Mouse (Mus musculus): ENCODE measurements at regions not wholly inside any gene's neighbourhood (a gene's known extent, or its start where the extent isn't known, plus 50 kb on each side); places are given as distances from the start of the nearest gene placed in this dataset.

- DNase-seq (ENCODE audit: low spot score in 2 of 2) = peak in 1 of 2 experiments; percentile 44
Measured at GRCm38 (mm10) chr17:89592826-89593225, 317.4 kb downstream of the Gm10184 start.

- DNase-seq (ENCODE audit: low spot score in 2 of 2) = no peak
Measured at GRCm38 (mm10) chr17:89559506-89559905, 350.7 kb downstream of the Gm10184 start.

GRCm38 (mm10) chr17:89554754-89555153 lies 354.3 kb upstream of the Fshr start:
- peak in 1 of 2 experiments; percentile 9 for DNase-seq (ENCODE audit: low spot score in 2 of 2)

- DNase-seq (ENCODE audit: low spot score in 2 of 2) = no peak
Measured at GRCm38 (mm10) chr17:89553597-89553996, 353.1 kb upstream of the Fshr start.

- DNase-seq (ENCODE audit: low spot score in 2 of 2) = no peak
Measured at GRCm38 (mm10) chr17:89550758-89551157, 350.3 kb upstream of the Fshr start.

GRCm38 (mm10) chr17:89521912-89522311 lies 321.4 kb upstream of the Fshr start:
- no peak for DNase-seq (ENCODE audit: low spot score in 2 of 2)

GRCm38 (mm10) chr17:89519413-89519812 lies 318.9 kb upstream of the Fshr start:
- DNase-seq (ENCODE audit: low spot score in 2 of 2) = no peak

GRCm38 (mm10) chr17:89505288-89505687 lies 304.8 kb upstream of the Fshr start:
- DNase-seq (ENCODE audit: low spot score in 2 of 2) = no peak

- DNase-seq (ENCODE audit: low spot score in 2 of 2) = no peak
Measured at GRCm38 (mm10) chr17:89493547-89493946, 293.1 kb upstream of the Fshr start.

- DNase-seq (ENCODE audit: low spot score in 2 of 2) = no peak
Measured at GRCm38 (mm10) chr17:89466486-89466885, 266.0 kb upstream of the Fshr start.

- no peak for DNase-seq (ENCODE audit: low spot score in 2 of 2)
Measured at GRCm38 (mm10) chr17:89465883-89466282, 265.4 kb upstream of the Fshr start.

- no peak for DNase-seq (ENCODE audit: low spot score in 2 of 2)
Measured at GRCm38 (mm10) chr17:89460438-89460837, 260.0 kb upstream of the Fshr start.

GRCm38 (mm10) chr17:89454301-89454700 lies 253.8 kb upstream of the Fshr start:
- DNase-seq (ENCODE audit: low spot score in 2 of 2) = no peak

- no peak for DNase-seq (ENCODE audit: low spot score in 2 of 2)
Measured at GRCm38 (mm10) chr17:89450724-89451123, 250.2 kb upstream of the Fshr start.

- DNase-seq (ENCODE audit: low spot score in 2 of 2) = no peak
Measured at GRCm38 (mm10) chr17:89449391-89449790, 248.9 kb upstream of the Fshr start.

GRCm38 (mm10) chr17:89434288-89434687 lies 233.8 kb upstream of the Fshr start:
- no peak for DNase-seq (ENCODE audit: low spot score in 2 of 2)

- DNase-seq (ENCODE audit: low spot score in 2 of 2) = peak in 1 of 2 experiments; percentile 3
Measured at GRCm38 (mm10) chr17:89410026-89410425, 209.6 kb upstream of the Fshr start.

GRCm38 (mm10) chr17:89405589-89405988 lies 205.1 kb upstream of the Fshr start:
- no peak for DNase-seq (ENCODE audit: low spot score in 2 of 2)

- peak in 1 of 2 experiments; percentile 16 for DNase-seq (ENCODE audit: low spot score in 2 of 2)
Measured at GRCm38 (mm10) chr17:89357241-89357640, 156.8 kb upstream of the Fshr start.

GRCm38 (mm10) chr17:89340497-89341205 lies 140.2 kb upstream of the Fshr start:
- DNase-seq (ENCODE audit: low spot score in 2 of 2) = no peak

GRCm38 (mm10) chr17:89319602-89320288 lies 119.3 kb upstream of the Fshr start:
- no peak for DNase-seq (ENCODE audit: low spot score in 2 of 2)

GRCm38 (mm10) chr17:89318356-89318755 lies 117.9 kb upstream of the Fshr start:
- DNase-seq (ENCODE audit: low spot score in 2 of 2) = no peak

GRCm38 (mm10) chr17:89311133-89311532 lies 110.7 kb upstream of the Fshr start:
- DNase-seq (ENCODE audit: low spot score in 2 of 2) = no peak
